Mouse (Mus musculus) lung, embryonic 16.5 days (tissue): ENCODE results near the gene Arl3. TPM values are rescaled to one million over a fixed set of nuclear protein-coding genes. Genes with fewer than 3 reads are reported as not detected.

ENCODE experiments used
- ATAC-seq: fragments of 200-750 bp; cut with Nextera tagmentation; 2 replicates; pipeline ENCODE4 v1.8.0; 2017; ENCODE audit warnings: low read depth, mild to moderate bottlenecking, moderate library complexity
- H3K27ac ChIP-seq: fragments of 300-500 bp; sonication (generic); 2 replicates; pipeline ENCODE4 v1.5.1; 2014; ENCODE audit warnings: mild to moderate bottlenecking, control low read depth, low read length
- H3K27me3 ChIP-seq: fragments of 300-500 bp; sonication (generic); 2 replicates; pipeline ENCODE4 v1.6.1; 2014; ENCODE audit warnings: low read depth, low read length, mixed read lengths; ENCODE audit not compliant: control insufficient read depth, insufficient read depth
- H3K36me3 ChIP-seq: fragments of 300-500 bp; sonication (generic); 2 replicates; pipeline ENCODE4 v1.6.1; 2014; ENCODE audit warnings: low read length; ENCODE audit not compliant: control insufficient read depth, insufficient read depth
- H3K4me1 ChIP-seq: fragments of 300-500 bp; sonication (generic); replicated peaks from 2 replicates; pipeline ENCODE4 v1.6.1; 2014; ENCODE audit warnings: low read length, mixed read lengths; ENCODE audit not compliant: control insufficient read depth, insufficient read depth
- H3K4me2 ChIP-seq: fragments of 300-500 bp; sonication (generic); 2 replicates; pipeline ENCODE4 v1.6.1; 2014; ENCODE audit warnings: low read depth, low read length, control low read depth
- H3K4me3 ChIP-seq: fragments of 300-500 bp; sonication (generic); 2 replicates; pipeline ENCODE4 v1.5.1; 2014; ENCODE audit warnings: mild to moderate bottlenecking, low read length, control low read depth
- H3K9ac ChIP-seq: fragments of 300-500 bp; sonication (generic); 2 replicates; pipeline ENCODE4 v1.6.1; 2014; ENCODE audit warnings: low read length, control low read depth
- H3K9me3 ChIP-seq: fragments of 300-500 bp; sonication (generic); 2 replicates; pipeline ENCODE4 v1.6.1; 2016; ENCODE audit warnings: low read length; ENCODE audit not compliant: control insufficient read depth
- WGBS: fragments of 180-500 bp; shearing (Covaris S2); extraction: QIAGEN DNeasy Blood & Tissue Kit; methylation state at CpG from one replicate; pipeline ENCODE4 v1.1.7; 2014; 5-methylcytosine and 5-hydroxymethylcytosine counted together
- polyA plus RNA-seq: library from polyadenylated mRNA; unstranded; fragments of >200 nt; fragmentation: Nextera tagmentation; extraction: Ambion mirVana; gene quantifications from 2 replicates; pipeline ENCODE4 v1.2.1, GENCODE M21; 2015

Arl3 gene
- polyA plus RNA-seq, 1 experiment from 2014 or later, result 118 TPM

DNA sequence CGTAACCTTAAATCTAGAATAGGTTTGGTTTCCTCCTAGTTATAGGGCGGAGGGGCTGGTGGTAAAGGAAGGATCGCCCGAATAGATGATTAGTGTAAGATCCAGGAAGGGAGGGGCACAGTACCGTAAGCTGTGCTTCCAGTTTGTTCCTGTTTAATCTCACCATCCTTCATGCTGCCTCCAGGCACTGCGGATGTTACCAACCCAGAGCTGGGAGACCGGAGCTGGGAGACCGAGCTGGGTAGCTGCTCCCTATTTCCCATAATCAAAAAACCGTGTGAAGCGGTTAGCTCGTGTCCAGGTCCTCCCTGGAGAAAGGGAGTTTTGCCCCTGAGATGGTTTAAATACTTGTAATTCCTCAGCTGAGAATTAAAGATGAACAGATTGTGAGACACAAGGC lies 43.4 kb upstream of the Arl3 start:
- no peak for ATAC-seq
- Histone ChIP-seq H3K4me1 (peaks cover 36% of the 10 kb centered on the region), H3K27ac (no peak overlapping the region), H3K27me3 (no peaks in the 10 kb centered on the region), H3K9me3 (no peaks in the 10 kb centered on the region), H3K4me3 (no peak overlapping the region), H3K9ac (no peak overlapping the region), H3K36me3 (no peaks in the 10 kb centered on the region), H3K4me2 (no peak overlapping the region)
- 77% methylated on average over 11 of the region's 11 CpGs for WGBS

DNA sequence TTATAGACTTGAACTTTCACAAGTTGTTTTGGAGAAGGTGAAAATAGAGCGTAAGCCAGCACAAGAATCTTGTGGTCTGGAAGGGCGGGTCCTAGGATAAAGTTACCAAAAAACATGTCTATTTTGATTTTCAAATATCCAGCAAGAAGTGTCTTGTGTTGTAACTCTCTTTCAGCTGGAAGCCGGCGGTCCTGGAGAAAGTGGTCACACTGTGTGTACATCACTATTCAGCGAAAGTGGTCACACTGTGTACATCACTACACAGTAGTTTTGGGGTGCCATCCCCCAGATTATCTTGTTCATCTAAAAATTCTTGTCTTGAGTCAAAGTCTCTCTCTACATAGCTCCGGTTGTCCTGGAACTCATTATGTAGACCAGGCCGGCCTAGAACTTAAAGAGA lies 35.2 kb upstream of the Arl3 start:
- no peak overlapping the region for H3K9ac ChIP-seq
- ATAC-seq, result no peak
- H3K27me3 ChIP-seq, result no peaks in the 10 kb centered on the region
- no peak overlapping the region for H3K4me2 ChIP-seq
- H3K27ac ChIP-seq, result no peak overlapping the region
- H3K9me3 ChIP-seq, result no peaks in the 10 kb centered on the region
- 95% methylated on average over 7 of the region's 7 CpGs for WGBS
- peaks cover 2% of the 10 kb centered on the region; the same call in 1 of the 2 replicates for H3K4me1 ChIP-seq
- H3K4me3 ChIP-seq, result no peak overlapping the region
- peaks cover 5% of the 10 kb centered on the region; the same call in 1 of the 2 replicates for H3K36me3 ChIP-seq

DNA sequence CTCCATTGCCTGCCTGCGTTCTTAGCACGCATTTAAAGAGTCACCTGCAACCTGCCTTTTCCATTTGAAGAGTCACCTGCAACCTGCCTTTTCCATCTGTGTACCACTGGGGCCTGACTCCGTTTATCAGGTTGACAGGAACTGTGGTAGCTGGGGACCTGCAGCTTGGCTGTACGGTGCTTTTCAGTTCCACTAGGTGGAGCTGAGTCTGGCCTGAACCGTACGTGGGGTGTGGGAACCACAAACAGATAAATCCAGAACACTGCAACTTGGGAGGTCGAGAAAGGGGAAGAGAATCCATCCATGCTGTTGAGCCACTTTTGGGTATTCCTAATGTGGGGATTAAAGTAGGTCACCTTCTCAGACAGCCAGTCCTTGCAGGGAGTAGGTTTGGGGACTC lies 34.4 kb upstream of the Arl3 start:
- no peak overlapping the region for H3K9ac ChIP-seq
- H3K9me3 ChIP-seq, result no peaks in the 10 kb centered on the region
- 50% methylated on average over 7 of the region's 7 CpGs for WGBS
- no peak overlapping the region for H3K4me3 ChIP-seq
- no peak overlapping the region for H3K4me2 ChIP-seq
- H3K27ac ChIP-seq, result no peak overlapping the region
- H3K27me3 ChIP-seq, result no peaks in the 10 kb centered on the region
- H3K36me3 ChIP-seq, result peaks cover 5% of the 10 kb centered on the region; the same call in 1 of the 2 replicates
- ATAC-seq, result no peak; the same call in 1 of the 2 replicates
- H3K4me1 ChIP-seq, result no peaks in the 10 kb centered on the region; the same call in 1 of the 2 replicates

DNA sequence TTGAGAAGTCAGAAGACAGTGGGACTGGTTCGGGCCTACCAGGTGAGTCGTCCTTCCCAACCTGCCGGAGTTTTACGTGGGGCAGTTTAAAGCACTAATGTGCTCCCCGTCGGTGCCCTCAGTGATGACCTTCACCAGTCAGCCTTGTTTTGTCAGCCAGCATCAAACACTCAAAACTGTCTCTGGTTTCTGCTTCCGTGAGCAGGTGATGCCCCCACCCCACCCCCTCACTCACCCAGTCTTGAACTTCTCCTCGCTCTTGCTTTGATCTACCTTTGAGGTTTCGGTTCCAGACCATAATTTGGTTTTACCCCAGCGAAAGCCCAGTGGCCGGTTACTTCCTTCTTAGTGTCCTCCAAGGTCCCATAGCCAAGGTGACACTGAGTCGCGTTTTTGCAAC lies 33.7 kb upstream of the Arl3 start:
- Histone ChIP-seq H3K9ac (no peak overlapping the region), H3K36me3 (peaks cover 5% of the 10 kb centered on the region; the same call in 1 of the 2 replicates), H3K4me3 (no peak overlapping the region), H3K4me1 (no peaks in the 10 kb centered on the region), H3K9me3 (no peaks in the 10 kb centered on the region), H3K27ac (no peak overlapping the region), H3K27me3 (no peaks in the 10 kb centered on the region), H3K4me2 (no peak overlapping the region)
- no peak for ATAC-seq
- 89% methylated on average over 13 of the region's 13 CpGs for WGBS

DNA sequence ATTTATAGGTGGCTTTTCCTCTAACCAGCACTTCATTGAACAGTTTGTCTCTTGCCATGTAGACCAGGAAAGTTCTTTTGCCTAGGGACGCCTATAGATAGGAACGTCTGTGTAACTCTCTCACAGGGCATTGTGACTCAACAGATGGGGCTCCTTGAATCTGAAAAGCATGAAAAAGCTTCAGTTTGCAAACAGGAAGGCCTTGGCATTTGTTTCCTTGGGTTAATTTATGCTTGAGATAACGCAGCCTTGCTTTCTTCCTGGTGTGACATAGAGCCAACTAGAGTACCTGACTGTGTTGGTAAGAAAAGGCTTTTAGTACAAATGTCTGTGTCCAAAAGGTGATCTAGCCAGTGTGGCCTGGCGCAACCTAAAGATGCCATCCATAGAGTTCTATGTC lies 29.4 kb upstream of the Arl3 start:
- Histone ChIP-seq H3K9me3 (no peaks in the 10 kb centered on the region), H3K4me3 (no peak overlapping the region), H3K4me1 (peaks cover 9% of the 10 kb centered on the region), H3K9ac (no peak overlapping the region), H3K4me2 (no peak overlapping the region), H3K27ac (no peak overlapping the region), H3K27me3 (no peaks in the 10 kb centered on the region), H3K36me3 (no peaks in the 10 kb centered on the region)
- WGBS, result 82% methylated on average over 4 of the region's 4 CpGs
- no peak for ATAC-seq

DNA sequence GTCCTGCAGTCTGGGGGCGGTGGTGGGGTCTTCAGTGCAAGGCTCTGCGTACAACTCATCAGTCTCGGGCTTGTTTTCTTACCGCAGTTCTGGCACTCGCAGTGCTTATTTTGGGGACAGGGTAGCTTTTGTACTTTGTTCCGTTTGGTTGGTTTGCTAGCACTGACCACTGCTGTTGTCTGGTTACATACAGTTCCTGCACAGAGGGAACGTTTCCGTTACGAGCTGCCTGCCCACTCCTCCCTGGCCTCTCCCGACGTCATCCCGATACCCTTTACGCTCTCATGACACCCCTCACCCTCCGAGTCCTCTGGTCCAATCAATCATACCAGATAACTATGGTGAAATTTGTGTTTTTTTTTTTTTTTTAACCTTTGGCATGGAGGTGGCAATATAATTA lies 28.5 kb upstream of the Arl3 start:
- Histone ChIP-seq H3K4me2 (no peak overlapping the region), H3K27me3 (no peaks in the 10 kb centered on the region), H3K4me3 (no peak overlapping the region), H3K9me3 (no peaks in the 10 kb centered on the region), H3K9ac (no peak overlapping the region), H3K27ac (no peak overlapping the region), H3K4me1 (peaks cover 9% of the 10 kb centered on the region), H3K36me3 (no peaks in the 10 kb centered on the region)
- WGBS, result 71% methylated on average over 14 of the region's 14 CpGs
- ATAC-seq, result no peak

DNA sequence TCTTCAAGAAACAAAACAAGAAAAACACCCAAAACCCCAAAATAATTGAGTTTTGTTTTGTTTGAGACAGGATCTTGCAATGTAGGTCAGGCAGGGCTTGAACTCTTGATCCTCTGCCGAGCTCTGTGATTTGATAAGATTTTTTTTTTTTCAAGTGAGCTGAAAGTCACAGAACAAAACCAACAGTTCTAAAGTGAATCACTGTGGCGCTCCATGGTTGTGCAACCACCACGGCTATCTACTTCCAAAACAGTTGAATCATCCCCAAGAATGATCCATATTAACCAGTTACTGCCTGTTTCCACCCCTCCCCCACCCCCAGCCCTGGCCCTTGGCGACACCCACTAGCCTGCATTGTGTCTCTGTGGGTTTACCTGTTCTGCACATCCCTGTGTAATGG lies 27.4 kb upstream of the Arl3 start:
- Histone ChIP-seq H3K36me3 (0 out of 2 replicates have a peak, but pooled peaks cover 5% of the 10 kb centered on the region), H3K4me1 (peaks cover 9% of the 10 kb centered on the region), H3K4me2 (peak overlapping the region; percentile 77), H3K9ac (no peak overlapping the region), H3K27me3 (no peaks in the 10 kb centered on the region), H3K4me3 (peak overlapping the region; percentile 98), H3K27ac (no peak overlapping the region), H3K9me3 (no peaks in the 10 kb centered on the region)
- WGBS, result 60% methylated on average over 4 of the region's 4 CpGs
- ATAC-seq, result no peak

DNA sequence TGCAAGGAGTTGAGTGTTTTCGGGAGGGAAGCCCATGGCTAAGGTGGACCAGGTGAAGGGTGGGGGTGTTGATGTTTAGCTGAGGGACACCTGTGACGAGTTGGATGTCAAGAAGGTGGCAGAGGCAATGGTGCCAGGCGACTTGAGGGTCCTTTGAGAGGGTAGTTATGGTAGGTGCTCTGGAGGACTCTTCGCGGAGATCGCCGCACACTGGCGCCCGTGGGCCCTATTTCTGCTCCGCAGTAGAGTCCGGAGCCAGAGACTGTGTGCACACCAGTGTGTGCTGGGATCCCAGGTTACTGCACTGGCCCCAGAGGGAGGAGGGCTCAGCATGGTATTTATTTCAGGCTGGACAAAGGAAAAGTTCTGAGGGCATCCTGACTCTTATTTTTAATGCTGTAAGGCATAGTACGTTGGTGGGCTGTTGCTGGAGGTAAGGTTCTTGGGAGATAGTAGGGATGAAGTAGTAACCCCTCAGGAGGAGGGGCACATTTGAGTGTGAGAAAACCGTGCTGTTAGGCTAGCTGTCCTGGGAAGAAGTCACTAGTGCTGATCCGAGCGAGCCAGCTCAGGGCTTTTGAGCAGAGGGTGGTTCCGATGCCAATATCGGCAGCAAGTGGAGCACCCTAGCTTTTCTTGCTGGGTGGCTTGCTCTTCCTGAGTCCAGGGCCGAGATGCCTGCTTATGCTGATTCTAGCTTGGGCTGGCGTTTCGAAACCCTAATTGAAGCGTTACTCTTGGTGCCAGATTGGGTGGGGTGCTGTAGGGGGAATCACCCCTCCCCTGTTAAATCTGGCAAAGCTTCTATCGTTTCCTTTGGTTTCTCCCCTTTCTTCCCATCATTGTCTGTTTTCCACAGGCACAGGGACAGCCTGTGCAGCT lies 26.6 kb upstream of the Arl3 start:
- H3K27ac ChIP-seq, result peak overlapping the region; percentile 75
- ATAC-seq, result peak; percentile 15; the same call in 1 of the 2 replicates
- WGBS, result 11% methylated on average over 22 of the region's 22 CpGs
- H3K27me3 ChIP-seq, result no peaks in the 10 kb centered on the region
- H3K4me2 ChIP-seq, result peak overlapping the region; percentile 77
- H3K4me3 ChIP-seq, result peak overlapping the region; percentile 98
- peak overlapping the region; percentile 90 for H3K9ac ChIP-seq
- peaks cover 8% of the 10 kb centered on the region for H3K36me3 ChIP-seq
- no peaks in the 10 kb centered on the region for H3K9me3 ChIP-seq
- peaks cover 9% of the 10 kb centered on the region for H3K4me1 ChIP-seq

DNA sequence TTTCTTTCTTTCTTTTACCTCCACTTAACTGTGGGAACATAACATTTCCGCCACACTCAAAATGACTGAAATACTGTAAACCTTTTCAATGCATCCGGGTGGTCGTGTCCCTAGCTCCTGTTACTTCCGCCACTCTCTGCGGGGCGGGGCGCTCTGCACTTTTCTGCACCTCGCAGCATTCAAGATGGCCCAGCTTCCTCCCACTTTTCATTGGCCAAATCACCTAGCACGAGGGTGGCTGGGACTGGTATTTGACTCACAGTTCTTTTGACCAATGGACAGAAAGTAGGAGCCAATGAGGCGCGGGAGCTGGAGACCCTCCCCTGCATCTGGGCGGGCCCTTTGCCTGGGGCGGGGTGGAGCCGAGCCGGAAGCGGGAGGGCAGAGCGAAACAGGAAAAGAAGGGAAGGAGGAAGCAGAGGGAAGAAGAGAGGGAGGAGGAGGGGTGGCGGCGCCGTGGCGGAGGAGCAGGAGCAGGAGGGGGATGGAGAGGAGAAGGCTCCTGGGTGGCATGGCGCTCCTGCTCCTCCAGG lies 25.8 kb upstream of the Arl3 start, which contains the start of gene Wbp1l:
TSS of gene Wbp1l (plus strand) at position 365 of the 533 bp plus-strand sequence.
- Histone ChIP-seq H3K4me1 (peaks cover 9% of the 10 kb centered on the region), H3K27me3 (no peaks in the 10 kb centered on the region), H3K4me2 (peak within 1 kb of the TSS; percentile 77), H3K9me3 (no peaks in the 10 kb centered on the region), H3K9ac (peak within 1 kb of the TSS; percentile 90), H3K27ac (peak within 1 kb of the TSS; percentile 75), H3K36me3 (peaks cover 10% of the 10 kb centered on the region), H3K4me3 (peak within 1 kb of the TSS; percentile 98)
- ATAC-seq, result peak; percentile 100
- under 1% methylated on average over 20 of the region's 22 CpGs for WGBS
